26 mouse cellular contexts compared by ENCODE assay signal in the genomic region with DNA sequence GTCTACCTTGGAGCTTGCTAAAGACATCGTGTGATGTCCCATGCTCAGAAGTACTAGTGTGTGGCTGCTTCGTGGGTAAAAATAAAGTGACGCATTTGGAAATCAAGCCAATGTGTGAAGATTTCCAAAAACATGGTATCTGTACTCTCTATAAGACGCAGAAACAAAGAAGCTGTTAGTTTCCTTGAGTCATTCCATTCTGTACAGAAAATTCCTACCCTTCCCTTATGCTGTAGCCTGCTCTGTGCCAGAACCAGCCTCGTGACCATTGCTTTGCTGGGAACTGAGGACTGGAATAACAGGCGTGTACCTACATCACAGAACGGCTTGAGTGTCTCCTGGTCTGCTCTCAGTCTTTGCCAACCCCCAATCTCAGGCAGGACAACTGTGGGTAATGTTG. TPM values are rescaled to one million over a fixed set of nuclear protein-coding genes. Genes with fewer than 3 reads are reported as not detected.
"Had no signal": no experiment of that assay in that cellular context is flagged by ENCODE, and none has a peak within 500 bp of the region (broad histone marks: within the 10 kb centered on the region; RNA-seq: fewer than 3 reads in every experiment).

No protein-coding gene starts in this region.

- ATAC-seq: forebrain, embryonic 13.5 days; forebrain, embryonic 14.5 days; forebrain, embryonic 15.5 days; forebrain, embryonic 16.5 days; forebrain, postnatal 0 days had no signal

- DNase-seq: cerebellum, adult 8-10 months; cerebellum, adult 9-10 months; cerebellum, adult 9-11 months; cerebellum, postnatal 10 days; cerebellum, postnatal 14 days; cerebellum, postnatal 25 days; cerebellum, postnatal 36 days; embryo, embryonic 11 days; forebrain, postnatal 0 days; gastrocnemius, adult 2 months; gastrocnemius, postnatal 10 days; gastrocnemius, postnatal 14 days; gastrocnemius, postnatal 25 days; gastrocnemius, postnatal 36 days; heart, adult 18-20 months; heart, adult 2 months had no signal

RNA-seq across cellular contexts. Expression of a gene that starts 7.7 kb away (rescaled TPM):
- total RNA-seq: common myeloid progenitor, adult 5-6 weeks; gastrocnemius, adult 18-20 months; gastrocnemius, adult 2 months; gastrocnemius, adult 8-10 months; gastrocnemius, postnatal 14 days; gastrocnemius, postnatal 25 days; gastrocnemius, postnatal 36 days; granulocyte monocyte progenitor cell, adult 5-6 weeks; heart, adult 18-20 months; heart, adult 2 months; heart, adult 8-10 months had no signal

RNA-seq across cellular contexts. Expression of a gene that starts 18.9 kb away (rescaled TPM):
- total RNA-seq: common myeloid progenitor, adult 5-6 weeks; gastrocnemius, adult 18-20 months; gastrocnemius, adult 2 months; gastrocnemius, adult 8-10 months; gastrocnemius, postnatal 10 days; gastrocnemius, postnatal 14 days; gastrocnemius, postnatal 25 days; gastrocnemius, postnatal 36 days; gastrocnemius, postnatal 4 days; granulocyte monocyte progenitor cell, adult 5-6 weeks; heart, adult 18-20 months; heart, adult 2 months; heart, adult 8-10 months had no signal

RNA-seq across cellular contexts. Expression of a gene that starts 29.2 kb away (rescaled TPM):
- total RNA-seq: common myeloid progenitor, adult 5-6 weeks; forebrain, postnatal 0 days; gastrocnemius, adult 18-20 months; gastrocnemius, adult 2 months; gastrocnemius, adult 8-10 months; gastrocnemius, postnatal 10 days; gastrocnemius, postnatal 14 days; gastrocnemius, postnatal 25 days; gastrocnemius, postnatal 36 days; gastrocnemius, postnatal 4 days; granulocyte monocyte progenitor cell, adult 5-6 weeks; heart, adult 18-20 months; heart, adult 2 months; heart, adult 8-10 months had no signal
